Mouse (Mus musculus): Measurements from ENCODE around the gene Gm20828.
"Not testable (repeated sequence)": the region's sequence is repeated elsewhere in the genome, so short reads cannot be mapped to it uniquely, and the experiment has no call there.

Gene Gm20828

DNA sequence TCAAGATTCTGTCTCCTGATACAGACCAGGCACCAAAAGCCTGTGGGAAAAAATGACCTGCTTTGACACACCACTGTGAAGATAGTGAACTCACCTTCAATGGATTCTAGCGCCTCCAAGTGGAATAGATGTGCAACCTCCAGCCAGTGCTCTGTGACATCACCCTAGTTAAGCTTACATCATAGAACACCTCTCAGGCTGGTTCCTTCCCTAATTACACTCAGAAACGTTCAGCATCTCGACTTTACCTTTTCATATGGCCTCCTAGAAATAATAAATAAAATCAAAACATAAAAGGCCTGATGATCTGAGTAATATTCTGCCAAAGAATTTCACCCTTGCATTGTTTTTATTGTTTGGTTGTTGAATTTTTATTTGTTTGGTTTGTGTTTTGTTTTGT is at the start of gene Gm20828:
TSS of gene Gm20828 (minus strand) at position 101 of the 400 bp plus-strand sequence.
- not testable (repeated sequence) for DNase-seq (ENCODE audit: low read depth, low spot score)

Measured in WW6 (cell line).